Mouse (Mus musculus) kidney, postnatal 0 days (tissue): ENCODE measurements around the gene Pilra. TPM values are rescaled to one million over a fixed set of nuclear protein-coding genes. Genes with fewer than 3 reads are reported as not detected.
A peak's percentile ranks its signal among the peaks of the same experiment; 100 is the strongest.

ENCODE experiments used
- ATAC-seq: fragments of 200-750 bp; cut with Nextera tagmentation; replicated peaks from 2 replicates; pipeline ENCODE4 v1.8.0; 2017; ENCODE audit warnings: low read depth, moderate number of reproducible peaks, moderate TSS enrichment, moderate library complexity; ENCODE audit not compliant: low FRiP score
- DNase-seq: peaks from one replicate; pipeline ENCODE4 v3.0.0-alpha.2; 2016; ENCODE audit warnings: low spot score
- H3K27ac ChIP-seq: fragments of 300-500 bp; sonication (generic); 2 replicates; pipeline ENCODE4 v1.5.1; 2014; ENCODE audit warnings: mild to moderate bottlenecking
- H3K27me3 ChIP-seq: fragments of 300-500 bp; sonication (generic); 2 replicates; pipeline ENCODE4 v1.6.1; 2014; ENCODE audit warnings: low read length, mixed read lengths; ENCODE audit not compliant: insufficient read depth
- H3K36me3 ChIP-seq: fragments of 300-500 bp; sonication (generic); 2 replicates; pipeline ENCODE4 v1.6.1; 2014; ENCODE audit warnings: low read length, mixed read lengths; ENCODE audit not compliant: insufficient read depth
- H3K4me1 ChIP-seq: fragments of 300-500 bp; sonication (generic); replicated peaks from 2 replicates; pipeline ENCODE4 v1.6.1; 2014; ENCODE audit warnings: antibody characterized with exemption, low read length, mixed read lengths; ENCODE audit not compliant: insufficient read depth
- H3K4me2 ChIP-seq: fragments of 300-500 bp; sonication (generic); 2 replicates; pipeline ENCODE4 v1.6.1; 2014; ENCODE audit warnings: mild to moderate bottlenecking, low read length, moderate library complexity, mixed read lengths
- H3K4me3 ChIP-seq: fragments of 300-500 bp; sonication (generic); replicated peaks from 2 replicates; pipeline ENCODE4 v1.5.1; 2014; ENCODE audit warnings: low read depth, low read length
- H3K9ac ChIP-seq: fragments of 300-500 bp; sonication (generic); 2 replicates; pipeline ENCODE4 v1.6.1; 2014; ENCODE audit warnings: low read depth, low read length
- H3K9me3 ChIP-seq: fragments of 300-500 bp; sonication (generic); replicated peaks from 2 replicates; pipeline ENCODE4 v1.6.1; 2016; ENCODE audit warnings: low read length, inconsistent platforms, mixed read lengths
- CTCF ChIP-seq: IDR thresholded peaks from 2 replicates; pipeline ENCODE4 v1.5.1; 2016; ENCODE audit warnings: antibody characterized with exemption, low read depth, mild to moderate bottlenecking, moderate library complexity
- WGBS: fragments of 180-500 bp; shearing (Covaris S2); extraction: QIAGEN DNeasy Blood & Tissue Kit; methylation state at CpG from one replicate; pipeline ENCODE4 v1.1.7; 2014; 5-methylcytosine and 5-hydroxymethylcytosine counted together
- polyA plus RNA-seq: library from polyadenylated mRNA; unstranded; fragments of >200 nt; fragmentation: Nextera tagmentation; extraction: Ambion mirVana; gene quantifications from 2 replicates; pipeline ENCODE4 v1.2.1, GENCODE M21; 2015

Pilra gene
- polyA plus RNA-seq, 1 experiment from 2014 or later = 0.70 TPM

DNA sequence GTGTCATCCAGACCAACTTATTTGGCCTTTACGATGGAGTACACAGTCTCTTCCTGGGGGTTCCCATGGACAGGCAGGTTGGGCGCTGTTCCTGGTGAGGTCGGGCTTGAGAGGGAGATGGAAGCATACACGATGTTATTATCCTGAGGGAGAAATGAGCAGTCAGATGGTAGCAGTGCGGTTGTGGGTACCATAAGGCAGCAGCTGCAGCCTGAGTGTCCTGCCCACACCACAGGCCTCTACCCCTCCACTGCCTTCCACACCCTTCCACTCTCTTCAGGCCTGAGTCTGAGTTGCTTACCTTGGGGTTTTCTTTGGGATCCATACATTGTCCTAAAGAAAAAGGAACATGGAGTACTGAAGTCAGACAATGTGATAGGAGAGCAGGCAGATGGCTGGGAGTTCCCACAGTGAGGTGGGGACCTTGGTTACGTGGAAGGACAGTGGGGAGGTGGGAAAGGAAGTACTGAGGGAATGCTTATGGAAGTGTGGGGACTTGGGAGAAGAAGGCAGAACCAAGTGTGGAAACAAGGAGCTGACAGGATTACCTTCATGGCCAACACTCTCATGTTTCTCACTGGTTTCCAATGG is 12.5 kb downstream of the Pilra start:
- WGBS = 86% methylated on average over 6 of the region's 6 CpGs
- no peaks in the 10 kb centered on the region for H3K36me3 ChIP-seq

DNA sequence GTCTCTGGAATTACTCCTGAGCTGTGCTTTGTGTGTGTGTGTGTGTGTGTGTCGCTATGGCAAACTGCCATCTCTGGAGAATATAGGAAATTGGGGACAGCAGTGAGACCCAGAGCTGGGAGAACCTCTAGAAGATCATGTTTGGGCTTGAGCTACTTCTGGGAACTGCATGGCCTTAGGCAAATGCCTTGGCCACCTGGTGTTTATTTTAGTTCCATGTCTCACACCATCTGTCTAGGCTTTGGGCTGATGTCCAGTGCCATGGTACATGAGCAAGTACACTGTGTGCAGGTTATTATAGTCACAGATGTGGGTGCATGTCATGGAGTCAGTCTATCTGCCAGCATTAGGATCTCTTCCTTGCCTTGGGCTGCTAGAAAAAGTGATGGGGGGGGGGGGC is 13.5 kb downstream of the Pilra start:
- TF ChIP-seq CTCF = no peak
- Histone ChIP-seq H3K4me3 (no peak overlapping the region), H3K27ac (no peak overlapping the region), H3K9ac (no peak overlapping the region), H3K27me3 (no peaks in the 10 kb centered on the region), H3K9me3 (no peaks in the 10 kb centered on the region), H3K4me2 (no peak overlapping the region), H3K36me3 (no peaks in the 10 kb centered on the region), H3K4me1 (no peaks in the 10 kb centered on the region)
- DNase-seq (no peak), ATAC-seq (no peak)
- 71% methylated on average over 1 of the region's 1 CpGs for WGBS

More for the DNA sequence above, 12.5 kb downstream of the Pilra start:
- no peak for DNase-seq
- H3K9me3 ChIP-seq = no peaks in the 10 kb centered on the region
- H3K27me3 ChIP-seq = no peaks in the 10 kb centered on the region
- no peak overlapping the region for H3K27ac ChIP-seq
- H3K4me2 ChIP-seq = no peak overlapping the region
- H3K4me3 ChIP-seq = no peak overlapping the region
- no peak for ATAC-seq
- no peak for TF ChIP-seq CTCF
- H3K4me1 ChIP-seq = no peaks in the 10 kb centered on the region
- no peak overlapping the region for H3K9ac ChIP-seq

DNA sequence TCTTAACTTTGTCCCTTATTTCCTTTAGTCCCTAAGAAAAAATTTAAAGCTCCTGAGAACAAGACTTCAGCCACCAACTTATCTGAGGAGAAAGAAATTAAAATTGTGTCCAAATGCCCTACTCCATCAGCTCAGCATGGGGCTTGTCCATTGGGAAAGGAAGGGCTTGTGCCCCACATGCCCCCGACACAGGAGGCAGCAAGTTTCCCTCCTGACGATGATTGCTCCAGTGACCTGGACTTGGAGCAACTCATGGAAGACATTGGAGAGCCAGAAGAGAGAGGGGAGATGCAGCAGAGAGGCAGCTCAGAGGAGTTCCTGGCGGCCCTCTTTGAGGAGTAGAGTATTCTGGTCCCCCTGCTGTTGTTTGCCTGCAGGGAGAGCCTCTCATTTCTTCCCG is 14.0 kb downstream of the Pilra start:
- WGBS = 69% methylated on average over 4 of the region's 4 CpGs

DNA sequence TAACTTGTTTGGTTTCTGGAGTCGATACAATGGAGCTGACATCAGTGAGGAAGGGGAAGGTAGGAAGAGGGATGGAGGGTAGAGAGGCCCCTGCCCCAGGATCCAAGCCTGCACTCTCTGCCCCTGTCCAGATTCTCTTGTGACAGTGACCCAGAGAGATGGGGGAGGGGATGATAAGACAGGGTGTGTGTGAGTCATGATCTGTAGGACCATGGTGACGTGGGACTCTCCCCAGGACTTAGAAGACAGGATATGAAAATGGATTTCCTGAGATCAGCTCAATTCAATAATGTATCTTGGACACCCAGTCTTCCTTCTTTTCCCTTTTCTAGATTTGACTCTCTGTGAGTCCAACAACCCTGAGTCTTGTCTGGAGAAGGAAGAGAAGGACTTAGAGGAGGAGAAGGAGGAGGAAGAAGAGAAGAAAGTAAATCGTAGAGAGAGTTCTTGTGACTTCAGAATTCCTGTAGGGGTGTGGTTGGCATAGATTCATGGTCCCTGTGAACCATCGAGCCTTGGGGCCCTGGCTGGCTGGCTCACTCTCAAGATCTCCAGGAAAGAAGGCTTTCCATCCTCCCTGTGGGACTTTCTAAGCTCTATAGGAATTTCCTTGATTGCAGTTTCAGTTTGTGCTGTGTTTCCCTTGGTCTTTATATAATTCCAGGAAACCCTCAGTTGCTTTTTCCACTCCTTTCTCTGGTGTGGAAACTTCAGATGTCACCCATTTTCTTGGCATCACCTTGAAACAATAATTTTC is 18.4 kb downstream of the Pilra start:
- ATAC-seq = no peak
- WGBS = 56% methylated on average over 4 of the region's 4 CpGs
- H3K4me2 ChIP-seq = no peak overlapping the region
- TF ChIP-seq CTCF = no peak
- no peaks in the 10 kb centered on the region for H3K36me3 ChIP-seq
- H3K27me3 ChIP-seq = no peaks in the 10 kb centered on the region
- no peak overlapping the region for H3K4me3 ChIP-seq
- no peaks in the 10 kb centered on the region for H3K4me1 ChIP-seq
- no peak overlapping the region for H3K27ac ChIP-seq
- H3K9me3 ChIP-seq = no peaks in the 10 kb centered on the region
- peak; percentile 5 for DNase-seq
- no peak overlapping the region for H3K9ac ChIP-seq

More for the DNA sequence above, 14.0 kb downstream of the Pilra start:
- ATAC-seq (no peak), DNase-seq (no peak)
- H3K27ac ChIP-seq = no peak overlapping the region
- H3K9me3 ChIP-seq = no peaks in the 10 kb centered on the region
- no peaks in the 10 kb centered on the region for H3K36me3 ChIP-seq
- no peaks in the 10 kb centered on the region for H3K27me3 ChIP-seq
- H3K9ac ChIP-seq = no peak overlapping the region
- no peak for TF ChIP-seq CTCF
- H3K4me2 ChIP-seq = no peak overlapping the region
- no peak overlapping the region for H3K4me3 ChIP-seq
- no peaks in the 10 kb centered on the region for H3K4me1 ChIP-seq

DNA sequence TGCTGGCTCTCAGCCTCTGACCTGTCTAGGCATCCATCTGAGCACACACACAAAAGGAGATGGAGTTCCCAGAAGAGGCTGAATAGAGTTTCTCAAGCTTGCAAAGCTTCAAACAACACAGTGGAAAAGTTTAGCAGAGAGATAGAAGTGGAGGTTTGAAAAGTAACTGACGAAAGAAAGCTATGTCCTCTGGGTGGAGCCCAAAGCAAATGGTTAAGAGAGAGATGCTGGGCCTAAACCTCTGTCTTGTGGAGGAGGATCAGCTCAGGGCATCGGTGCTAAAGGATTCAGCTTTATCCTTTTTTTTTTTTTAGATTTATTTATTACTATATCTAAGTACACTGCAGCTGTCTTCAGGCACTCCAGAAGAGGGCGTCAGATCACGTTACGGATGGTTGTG is 27.8 kb downstream of the Pilra start:
- TF ChIP-seq CTCF = no peak
- H3K4me3 ChIP-seq = no peak overlapping the region
- no peak for DNase-seq
- H3K27me3 ChIP-seq = no peaks in the 10 kb centered on the region
- H3K9ac ChIP-seq = no peak overlapping the region
- no peak overlapping the region for H3K27ac ChIP-seq
- H3K4me2 ChIP-seq = no peak overlapping the region
- H3K4me1 ChIP-seq = no peaks in the 10 kb centered on the region
- no peaks in the 10 kb centered on the region for H3K9me3 ChIP-seq
- ATAC-seq = no peak
- H3K36me3 ChIP-seq = no peaks in the 10 kb centered on the region
- 85% methylated on average over 5 of the region's 5 CpGs for WGBS

DNA sequence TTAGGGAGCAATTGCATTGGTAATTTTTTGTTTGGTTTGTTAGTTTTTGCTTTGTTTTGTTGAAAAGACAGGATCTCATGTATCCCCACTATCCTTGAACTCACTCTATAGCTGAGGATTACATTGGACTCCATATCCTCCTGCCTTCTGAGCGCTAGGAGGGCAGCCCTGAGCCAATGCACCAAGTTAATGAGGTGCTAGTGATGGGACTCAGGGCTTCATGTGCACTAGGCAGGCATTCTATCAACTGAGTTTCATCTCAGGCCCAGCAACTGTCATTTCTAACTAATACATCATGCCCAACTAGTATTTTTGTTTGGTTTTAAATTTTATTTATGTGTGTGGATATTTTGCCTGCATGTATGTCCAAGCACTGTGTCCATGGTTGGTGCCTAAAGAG is 29.9 kb downstream of the Pilra start:
- no peak overlapping the region for H3K9ac ChIP-seq
- no peak for TF ChIP-seq CTCF
- H3K4me3 ChIP-seq = no peak overlapping the region
- H3K36me3 ChIP-seq = no peaks in the 10 kb centered on the region
- H3K27me3 ChIP-seq = no peaks in the 10 kb centered on the region
- DNase-seq (no peak), ATAC-seq (no peak)
- H3K4me1 ChIP-seq = no peaks in the 10 kb centered on the region
- no peaks in the 10 kb centered on the region for H3K9me3 ChIP-seq
- WGBS = 84% methylated on average over 1 of the region's 1 CpGs
- no peak overlapping the region for H3K4me2 ChIP-seq
- H3K27ac ChIP-seq = no peak overlapping the region
